Mouse (Mus musculus) heart, embryonic 15.5 days (tissue): ENCODE measurements around the gene Stum. TPM values are rescaled to one million over a fixed set of nuclear protein-coding genes. Genes with fewer than 3 reads are reported as not detected.
A peak's percentile ranks its signal among the peaks of the same experiment; 100 is the strongest.
"Not testable (repeated sequence)": the region's sequence is repeated elsewhere in the genome, so short reads cannot be mapped to it uniquely, and the experiment has no call there.

Experiments
- ATAC-seq: fragments of 200-750 bp; cut with Nextera tagmentation; replicated peaks from 2 replicates; pipeline ENCODE4 v1.8.0; 2017; ENCODE audit warnings: low read depth, moderate TSS enrichment; ENCODE audit not compliant: insufficient number of reproducible peaks, insufficient read depth, low FRiP score
- H3K27ac ChIP-seq: fragments of 300-500 bp; sonication (generic); 2 replicates; pipeline ENCODE4 v1.5.1; 2015; ENCODE audit warnings: mild to moderate bottlenecking, inconsistent platforms
- H3K27me3 ChIP-seq: fragments of 300-500 bp; sonication (generic); 2 replicates; pipeline ENCODE4 v1.6.1; 2015; ENCODE audit warnings: inconsistent platforms
- H3K36me3 ChIP-seq: fragments of 300-500 bp; sonication (generic); 2 replicates; pipeline ENCODE4 v1.6.1; 2015; ENCODE audit warnings: mild to moderate bottlenecking, inconsistent platforms
- H3K4me1 ChIP-seq: fragments of 300-500 bp; sonication (generic); replicated peaks from 2 replicates; pipeline ENCODE4 v1.6.1; 2015; ENCODE audit warnings: inconsistent platforms
- H3K4me2 ChIP-seq: fragments of 300-500 bp; sonication (generic); 2 replicates; pipeline ENCODE4 v1.6.1; 2015; ENCODE audit warnings: inconsistent platforms, mild to moderate bottlenecking, moderate library complexity
- H3K4me3 ChIP-seq: fragments of 300-500 bp; sonication (generic); 2 replicates; pipeline ENCODE4 v1.5.1; 2015; ENCODE audit warnings: mild to moderate bottlenecking, inconsistent platforms
- H3K9ac ChIP-seq: fragments of 300-500 bp; sonication (generic); 2 replicates; pipeline ENCODE4 v1.6.1; 2015; ENCODE audit warnings: mild to moderate bottlenecking, inconsistent platforms
- H3K9me3 ChIP-seq: fragments of 300-500 bp; sonication (generic); replicated peaks from 2 replicates; pipeline ENCODE4 v1.6.1; 2016; ENCODE audit warnings: inconsistent platforms
- WGBS: fragments of 180-500 bp; shearing (Covaris S2); methylation state at CpG from one replicate; pipeline ENCODE4 v1.1.7; 2015; ENCODE audit warnings: mixed read lengths; 5-methylcytosine and 5-hydroxymethylcytosine counted together
- polyA plus RNA-seq: library from polyadenylated mRNA; unstranded; fragments of >200 nt; fragmentation: Nextera tagmentation; extraction: Ambion mirVana; gene quantifications from 2 replicates; pipeline ENCODE4 v1.2.1, GENCODE M21; 2015

The Stum gene
- polyA plus RNA-seq = 0.85 and 0.86 TPM in 2 replicates

- peaks cover 94% of the 10 kb centered on the region for H3K27me3 ChIP-seq
- WGBS = 5% methylated on average over 32 of the region's 40 CpGs
- ATAC-seq = peak; percentile 41
Measured at GRCm38 (mm10) chr1:180483399-180484291, at the start of gene Stum. Gene Stum, minus strand, starts transcription at chr1:180483504.

GRCm38 (mm10) chr1:180532671-180533070 is 49.4 kb upstream of the Stum start:
- Histone ChIP-seq H3K9me3 (peaks cover 9% of the 10 kb centered on the region; the same call in 1 of the 2 replicates), H3K4me1 (no peaks in the 10 kb centered on the region), H3K4me3 (no peak overlapping the region), H3K27me3 (peaks cover 5% of the 10 kb centered on the region; the same call in 1 of the 2 replicates), H3K36me3 (no peaks in the 10 kb centered on the region), H3K27ac (no peak overlapping the region), H3K9ac (no peak overlapping the region), H3K4me2 (no peak overlapping the region)
- 94% methylated on average over 11 of the region's 11 CpGs for WGBS
- ATAC-seq = no peak

More at GRCm38 (mm10) chr1:180483399-180484291, at the start of gene Stum:
- Histone ChIP-seq H3K4me2 (peak within 1 kb of the TSS; percentile 68), H3K36me3 (no peaks in the 10 kb centered on the region), H3K9ac (peak within 1 kb of the TSS; percentile 1; the same call in 1 of the 2 replicates), H3K9me3 (no peaks in the 10 kb centered on the region), H3K27ac (no peak within 1 kb of the TSS), H3K4me3 (peak within 1 kb of the TSS; percentile 45), H3K4me1 (peaks cover 25% of the 10 kb centered on the region)

GRCm38 (mm10) chr1:180530457-180531263 is 47.4 kb upstream of the Stum start:
- Histone ChIP-seq H3K4me1 (no peaks in the 10 kb centered on the region), H3K9me3 (peaks cover 9% of the 10 kb centered on the region; the same call in 1 of the 2 replicates), H3K36me3 (no peaks in the 10 kb centered on the region), H3K4me2 (no peak overlapping the region), H3K9ac (no peak overlapping the region), H3K27me3 (peaks cover 5% of the 10 kb centered on the region; the same call in 1 of the 2 replicates), H3K27ac (no peak overlapping the region), H3K4me3 (no peak overlapping the region)
- no peak for ATAC-seq
- WGBS = 66% methylated on average over 8 of the region's 8 CpGs

GRCm38 (mm10) chr1:180529847-180530246 is 46.5 kb upstream of the Stum start:
- WGBS = 87% methylated on average over 7 of the region's 7 CpGs
- H3K9ac ChIP-seq = no peak overlapping the region
- H3K36me3 ChIP-seq = no peaks in the 10 kb centered on the region
- H3K27ac ChIP-seq = no peak overlapping the region
- H3K4me1 ChIP-seq = no peaks in the 10 kb centered on the region
- no peak overlapping the region for H3K4me2 ChIP-seq
- no peak for ATAC-seq
- H3K27me3 ChIP-seq = peaks cover 10% of the 10 kb centered on the region
- H3K9me3 ChIP-seq = peaks cover 9% of the 10 kb centered on the region; the same call in 1 of the 2 replicates
- no peak overlapping the region for H3K4me3 ChIP-seq

- Histone ChIP-seq H3K9ac (no peak overlapping the region), H3K9me3 (no peaks in the 10 kb centered on the region), H3K4me2 (no peak overlapping the region), H3K27me3 (peaks cover 42% of the 10 kb centered on the region), H3K36me3 (no peaks in the 10 kb centered on the region), H3K4me1 (no peaks in the 10 kb centered on the region), H3K27ac (no peak overlapping the region), H3K4me3 (no peak overlapping the region)
- no peak for ATAC-seq
- 79% methylated on average over 1 of the region's 1 CpGs for WGBS
Measured at GRCm38 (mm10) chr1:180525301-180525700, 42.0 kb upstream of the Stum start.

- no peaks in the 10 kb centered on the region for H3K4me1 ChIP-seq
- no peak overlapping the region for H3K4me3 ChIP-seq
- WGBS = 65% methylated on average over 2 of the region's 2 CpGs
- no peaks in the 10 kb centered on the region for H3K9me3 ChIP-seq
- no peak for ATAC-seq
- no peak overlapping the region for H3K4me2 ChIP-seq
- H3K36me3 ChIP-seq = no peaks in the 10 kb centered on the region
- no peak overlapping the region for H3K27ac ChIP-seq
- H3K27me3 ChIP-seq = peaks cover 54% of the 10 kb centered on the region
- no peak overlapping the region for H3K9ac ChIP-seq
Measured at GRCm38 (mm10) chr1:180523320-180523719, 40.0 kb upstream of the Stum start.

- no peak for ATAC-seq
- peaks cover 17% of the 10 kb centered on the region for H3K4me1 ChIP-seq
- no peak overlapping the region for H3K27ac ChIP-seq
- peaks cover 56% of the 10 kb centered on the region for H3K27me3 ChIP-seq
- H3K4me2 ChIP-seq = no peak overlapping the region
- H3K4me3 ChIP-seq = no peak overlapping the region
- no peak overlapping the region for H3K9ac ChIP-seq
- 61% methylated on average over 7 of the region's 7 CpGs for WGBS
- H3K36me3 ChIP-seq = no peaks in the 10 kb centered on the region
- no peaks in the 10 kb centered on the region for H3K9me3 ChIP-seq
Measured at GRCm38 (mm10) chr1:180520190-180520589, 36.9 kb upstream of the Stum start.

GRCm38 (mm10) chr1:180519520-180519919 is 36.2 kb upstream of the Stum start:
- no peaks in the 10 kb centered on the region for H3K9me3 ChIP-seq
- no peaks in the 10 kb centered on the region for H3K36me3 ChIP-seq
- ATAC-seq = no peak
- H3K4me2 ChIP-seq = no peak overlapping the region
- no peak overlapping the region for H3K9ac ChIP-seq
- no peak overlapping the region for H3K4me3 ChIP-seq
- H3K27me3 ChIP-seq = peaks cover 56% of the 10 kb centered on the region
- 74% methylated on average over 8 of the region's 8 CpGs for WGBS
- H3K4me1 ChIP-seq = peaks cover 17% of the 10 kb centered on the region
- no peak overlapping the region for H3K27ac ChIP-seq

- H3K27ac ChIP-seq, H3K4me2 ChIP-seq, H3K9ac ChIP-seq, H3K4me3 ChIP-seq, ATAC-seq, H3K36me3 ChIP-seq, H3K9me3 ChIP-seq: not testable (repeated sequence)
- Histone ChIP-seq H3K27me3 (peaks cover 56% of the 10 kb centered on the region), H3K4me1 (peaks cover 17% of the 10 kb centered on the region)
- WGBS = 89% methylated on average over 7 of the region's 7 CpGs
Measured at GRCm38 (mm10) chr1:180518899-180519298, 35.6 kb upstream of the Stum start.

- no peak for ATAC-seq
- H3K4me3 ChIP-seq = no peak overlapping the region
- peaks cover 17% of the 10 kb centered on the region for H3K4me1 ChIP-seq
- no peaks in the 10 kb centered on the region for H3K36me3 ChIP-seq
- peaks cover 57% of the 10 kb centered on the region for H3K27me3 ChIP-seq
- H3K27ac ChIP-seq = no peak overlapping the region
- H3K4me2 ChIP-seq = no peak overlapping the region
- no peaks in the 10 kb centered on the region for H3K9me3 ChIP-seq
- WGBS = 64% methylated on average over 8 of the region's 8 CpGs
- no peak overlapping the region for H3K9ac ChIP-seq
Measured at GRCm38 (mm10) chr1:180518412-180518811, 35.1 kb upstream of the Stum start.

GRCm38 (mm10) chr1:180517390-180518054 is 34.2 kb upstream of the Stum start:
- Histone ChIP-seq H3K36me3 (no peaks in the 10 kb centered on the region), H3K9ac (no peak overlapping the region), H3K9me3 (no peaks in the 10 kb centered on the region), H3K4me1 (peaks cover 17% of the 10 kb centered on the region), H3K27me3 (peaks cover 62% of the 10 kb centered on the region), H3K4me3 (no peak overlapping the region), H3K4me2 (no peak overlapping the region), H3K27ac (no peak overlapping the region)
- WGBS = 54% methylated on average over 10 of the region's 10 CpGs
- no peak for ATAC-seq
